Mouse (Mus musculus): Measurements from ENCODE around the gene Prss32.
"Not testable (repeated sequence)": the region's sequence is repeated elsewhere in the genome, so short reads cannot be mapped to it uniquely, and the experiment has no call there.

Gene Prss32

GRCm38 (mm10) chr17:23841145-23841544 is 2.5 kb upstream of the Prss32 start:
- peak in 1 of 2 experiments; percentile 61 for DNase-seq (ENCODE audit: low spot score in 2 of 2)

- DNase-seq (ENCODE audit: low spot score in 2 of 2): no peak
Measured at GRCm38 (mm10) chr17:23843141-23843811, 379 bp upstream of the Prss32 start.

- DNase-seq (ENCODE audit: low spot score in 2 of 2): no peak
Measured at GRCm38 (mm10) chr17:23850028-23850427, 6.4 kb downstream of the Prss32 start.

GRCm38 (mm10) chr17:23850853-23851749 is 7.4 kb downstream of the Prss32 start:
- peak in 1 of 2 experiments; percentile 48 for DNase-seq (ENCODE audit: low spot score in 2 of 2)

- DNase-seq (ENCODE audit: low spot score in 2 of 2): no peak
Measured at GRCm38 (mm10) chr17:23853292-23853691, 9.6 kb downstream of the Prss32 start.

- no peak for DNase-seq (ENCODE audit: low spot score in 2 of 2)
Measured at GRCm38 (mm10) chr17:23854229-23854765, 10.6 kb downstream of the Prss32 start.

GRCm38 (mm10) chr17:23857193-23857592 is 13.5 kb downstream of the Prss32 start:
- DNase-seq (ENCODE audit: low spot score in 2 of 2): no peak

- no peak for DNase-seq (ENCODE audit: low spot score in 2 of 2)
Measured at GRCm38 (mm10) chr17:23857913-23858312, 14.3 kb downstream of the Prss32 start.

GRCm38 (mm10) chr17:23862926-23863325 is 19.3 kb downstream of the Prss32 start:
- no peak for DNase-seq (ENCODE audit: low spot score in 2 of 2)

- DNase-seq (ENCODE audit: low spot score in 2 of 2): no peak
Measured at GRCm38 (mm10) chr17:23867756-23868155, 24.1 kb downstream of the Prss32 start, which contains the start of gene Prss21. Prss21 (plus strand) TSS chr17:23868056.

GRCm38 (mm10) chr17:23868513-23868912 is 24.9 kb downstream of the Prss32 start:
- no peak for DNase-seq (ENCODE audit: low spot score in 2 of 2)

- peak in 1 of 2 experiments; percentile 27 for DNase-seq (ENCODE audit: low spot score in 2 of 2)
Measured at GRCm38 (mm10) chr17:23873884-23874856, 30.5 kb downstream of the Prss32 start.

GRCm38 (mm10) chr17:23876741-23877140 is 33.1 kb downstream of the Prss32 start:
- DNase-seq (ENCODE audit: low spot score in 2 of 2): peak in 1 of 2 experiments; percentile 21

GRCm38 (mm10) chr17:23877166-23877565 is 33.5 kb downstream of the Prss32 start:
- DNase-seq (ENCODE audit: low spot score in 2 of 2): no peak

GRCm38 (mm10) chr17:23880576-23880975 is 36.9 kb downstream of the Prss32 start, which contains the start of the genes Dcpp1 and Dcpp2:
Dcpp1 (plus strand) TSS chr17:23880876.
Dcpp2 (plus strand) TSS chr17:23880880.
- DNase-seq (ENCODE audit: low spot score in 2 of 2): not testable (repeated sequence)
